Mouse (Mus musculus): ENCODE measurements around the gene Gm20721. TPM values are rescaled to one million over a fixed set of nuclear protein-coding genes. Genes with fewer than 3 reads are reported as not detected.
"Not testable (repeated sequence)": the region's sequence is repeated elsewhere in the genome, so short reads cannot be mapped to it uniquely, and the experiment has no call there.

Gene Gm20721
- polyA plus RNA-seq (2015; fragmentation: Nextera tagmentation; extraction: Ambion mirVana) = 6.7 and 7.5 TPM in 2 replicates

DNA sequence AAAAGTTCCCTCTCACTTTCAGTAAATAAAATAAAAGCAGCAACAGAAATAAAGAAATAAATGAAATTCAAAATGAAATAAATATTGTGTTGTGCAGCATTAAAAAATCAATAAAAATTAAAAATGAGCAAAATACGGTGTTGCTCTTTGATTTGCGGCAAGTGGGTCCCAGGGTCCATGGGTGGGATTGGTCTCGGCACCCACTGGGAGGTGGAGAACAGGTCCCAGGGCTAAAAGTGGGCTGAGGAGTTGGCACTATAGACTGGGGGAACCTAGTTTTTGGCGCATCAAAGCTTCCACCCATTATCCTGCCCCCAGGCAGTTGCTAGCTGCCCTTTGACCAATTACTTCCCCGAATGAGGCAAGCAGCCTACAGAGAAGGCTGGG, at the start of gene Gm20721:
Gene Gm20721 (minus strand): TSS at position 101 of the 387 bp plus-strand sequence.
- Histone ChIP-seq H3K4me1 (peaks cover 26% of the 10 kb centered on the region), H3K36me3 (peaks cover 29% of the 10 kb centered on the region), H3K27ac (replicated peaks) (no peak within 1 kb of the TSS), H3K9me3 (no peaks in the 10 kb centered on the region), H3K9ac (replicated peaks) (no peak within 1 kb of the TSS), H3K4me3 (no peak within 1 kb of the TSS), H3K4me2 (replicated peaks) (no peak within 1 kb of the TSS), H3K27me3 (no peaks in the 10 kb centered on the region)
- ATAC-seq (replicated peaks) = no peak
- 97% methylated on average over 5 of the region's 5 CpGs for WGBS

DNA sequence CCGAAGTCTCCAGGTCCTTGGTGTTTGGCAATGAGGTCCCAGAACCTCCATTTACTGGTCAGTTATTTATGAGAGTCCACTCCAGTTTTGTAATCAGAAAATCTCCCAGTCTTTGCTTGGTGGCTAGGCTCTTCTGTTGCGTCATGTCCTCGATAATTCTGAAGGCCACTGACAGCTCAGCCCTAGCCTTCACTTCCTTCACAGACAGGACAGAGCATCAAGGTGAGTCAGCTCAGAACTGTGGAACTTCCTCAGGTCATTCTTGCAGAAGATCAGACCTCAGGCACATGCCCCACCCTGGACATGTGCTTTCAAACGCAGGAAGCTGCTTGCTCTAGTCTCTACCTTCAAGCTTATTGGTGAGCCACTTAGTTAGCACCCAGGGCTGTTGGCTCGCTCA, 46.9 kb upstream of the Gm20721 start:
- no peak overlapping the region for H3K9ac ChIP-seq (replicated peaks)
- no peak for ATAC-seq (replicated peaks)
- H3K4me2 ChIP-seq (replicated peaks) = no peak overlapping the region
- no peaks in the 10 kb centered on the region for H3K36me3 ChIP-seq
- H3K4me1 ChIP-seq = no peaks in the 10 kb centered on the region
- H3K4me3 ChIP-seq = no peak overlapping the region
- no peaks in the 10 kb centered on the region for H3K27me3 ChIP-seq
- 86% methylated on average over 5 of the region's 5 CpGs for whole genome bisulfite sequencing
- H3K27ac ChIP-seq (replicated peaks) = no peak overlapping the region
- no peaks in the 10 kb centered on the region for H3K9me3 ChIP-seq

DNA sequence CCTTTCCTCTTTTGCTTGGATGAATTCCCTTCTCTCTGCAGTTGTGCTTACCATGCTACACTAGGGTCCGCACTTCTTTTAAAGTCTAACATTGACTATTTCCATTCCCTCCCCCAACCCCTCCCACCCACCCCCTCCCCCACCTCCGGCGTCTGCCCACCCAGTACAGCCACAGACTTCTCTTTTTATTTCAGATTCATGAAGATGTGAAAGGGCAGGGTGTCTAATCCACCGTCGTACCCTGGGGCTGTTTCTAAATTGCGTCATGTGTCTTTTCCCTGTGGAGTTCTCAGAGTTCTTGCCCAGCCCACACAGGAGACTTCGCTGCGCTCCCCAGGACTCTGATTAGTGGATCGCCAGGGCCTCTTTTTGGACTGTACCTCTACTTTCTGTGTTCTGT, 46.0 kb upstream of the Gm20721 start:
- H3K36me3 ChIP-seq = no peaks in the 10 kb centered on the region
- H3K4me1 ChIP-seq = no peaks in the 10 kb centered on the region
- no peak overlapping the region for H3K9ac ChIP-seq (replicated peaks)
- ATAC-seq (replicated peaks) = no peak
- H3K4me2 ChIP-seq (replicated peaks) = no peak overlapping the region
- H3K27me3 ChIP-seq = no peaks in the 10 kb centered on the region
- no peaks in the 10 kb centered on the region for H3K9me3 ChIP-seq
- no peak overlapping the region for H3K27ac ChIP-seq (replicated peaks)
- H3K4me3 ChIP-seq = no peak overlapping the region
- 52% methylated on average over 9 of the region's 9 CpGs for WGBS

DNA sequence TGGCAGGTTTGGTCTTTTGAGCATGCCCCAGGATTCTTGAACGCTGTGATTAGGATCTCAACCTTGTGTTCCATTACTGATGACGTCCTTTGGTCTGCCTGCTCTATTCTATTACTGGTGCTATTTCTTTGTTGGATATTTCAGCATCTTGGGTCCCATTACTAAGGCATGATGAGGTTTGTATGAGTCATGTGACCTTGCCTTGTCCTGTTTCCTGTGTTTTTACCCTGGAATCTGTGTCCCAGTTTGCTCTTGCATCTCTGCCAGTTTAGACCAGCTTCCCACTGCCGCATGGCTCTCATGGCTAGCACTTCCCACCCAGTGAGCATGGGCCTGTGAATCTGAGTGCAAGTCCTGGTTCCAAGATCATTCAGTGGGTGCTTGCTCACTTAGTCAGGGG, 45.4 kb upstream of the Gm20721 start:
- WGBS = 91% methylated on average over 3 of the region's 3 CpGs
- H3K9ac ChIP-seq (replicated peaks) = no peak overlapping the region
- no peaks in the 10 kb centered on the region for H3K36me3 ChIP-seq
- H3K27ac ChIP-seq (replicated peaks) = no peak overlapping the region
- no peak overlapping the region for H3K4me2 ChIP-seq (replicated peaks)
- no peaks in the 10 kb centered on the region for H3K27me3 ChIP-seq
- no peaks in the 10 kb centered on the region for H3K4me1 ChIP-seq
- ATAC-seq (replicated peaks) = no peak
- H3K4me3 ChIP-seq = no peak overlapping the region
- no peaks in the 10 kb centered on the region for H3K9me3 ChIP-seq

DNA sequence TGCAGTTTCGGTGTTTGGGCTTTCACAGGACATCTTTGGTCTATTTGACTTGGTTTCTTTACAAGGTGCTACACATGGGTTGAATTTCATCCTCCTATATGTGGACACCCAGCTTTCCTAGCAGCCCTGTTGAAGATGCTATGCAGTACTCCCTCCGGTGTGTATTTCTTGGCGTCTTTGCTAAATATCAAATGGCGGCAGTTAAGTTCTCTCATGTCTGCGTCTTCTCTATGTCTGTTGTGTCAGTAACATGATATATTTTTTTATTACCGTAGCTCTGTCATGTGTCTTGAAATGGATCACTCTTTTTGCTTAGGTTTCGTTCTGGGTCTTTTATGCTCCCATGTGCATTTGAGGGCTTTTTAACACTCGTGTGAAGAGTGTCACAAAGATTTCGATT, 34.5 kb upstream of the Gm20721 start:
- ATAC-seq (replicated peaks) = no peak
- WGBS = 92% methylated on average over 9 of the region's 9 CpGs
- Histone ChIP-seq H3K36me3 (no peaks in the 10 kb centered on the region), H3K4me2 (replicated peaks) (no peak overlapping the region), H3K9me3 (no peaks in the 10 kb centered on the region), H3K4me3 (no peak overlapping the region), H3K27ac (replicated peaks) (no peak overlapping the region), H3K27me3 (no peaks in the 10 kb centered on the region), H3K4me1 (no peaks in the 10 kb centered on the region), H3K9ac (replicated peaks) (no peak overlapping the region)

DNA sequence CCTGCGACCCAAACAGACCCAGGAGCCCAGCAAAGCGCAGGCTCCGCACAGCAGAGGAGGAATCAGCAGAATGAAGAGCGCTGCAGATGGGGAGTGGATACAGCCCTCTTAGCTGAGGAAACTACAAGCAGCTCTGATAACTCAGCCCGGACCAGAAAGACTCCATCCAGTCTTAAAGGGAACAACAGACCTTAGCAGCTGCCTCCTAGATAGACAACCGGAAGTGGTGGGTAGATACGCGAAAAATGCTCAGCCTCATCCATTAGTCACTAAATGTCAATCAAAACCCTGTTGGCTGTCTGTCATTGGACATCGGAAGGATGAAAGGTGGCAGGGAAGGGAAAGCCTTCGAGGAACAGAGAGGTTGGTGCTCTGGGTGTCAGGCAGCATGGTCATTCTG, 20.1 kb upstream of the Gm20721 start:
- Histone ChIP-seq H3K27ac (replicated peaks) (no peak overlapping the region), H3K4me1 (no peaks in the 10 kb centered on the region), H3K4me3 (no peak overlapping the region), H3K27me3 (no peaks in the 10 kb centered on the region), H3K36me3 (no peaks in the 10 kb centered on the region), H3K9me3 (no peaks in the 10 kb centered on the region), H3K9ac (replicated peaks) (no peak overlapping the region), H3K4me2 (replicated peaks) (no peak overlapping the region)
- 88% methylated on average over 10 of the region's 10 CpGs for WGBS
- no peak for ATAC-seq (replicated peaks)

DNA sequence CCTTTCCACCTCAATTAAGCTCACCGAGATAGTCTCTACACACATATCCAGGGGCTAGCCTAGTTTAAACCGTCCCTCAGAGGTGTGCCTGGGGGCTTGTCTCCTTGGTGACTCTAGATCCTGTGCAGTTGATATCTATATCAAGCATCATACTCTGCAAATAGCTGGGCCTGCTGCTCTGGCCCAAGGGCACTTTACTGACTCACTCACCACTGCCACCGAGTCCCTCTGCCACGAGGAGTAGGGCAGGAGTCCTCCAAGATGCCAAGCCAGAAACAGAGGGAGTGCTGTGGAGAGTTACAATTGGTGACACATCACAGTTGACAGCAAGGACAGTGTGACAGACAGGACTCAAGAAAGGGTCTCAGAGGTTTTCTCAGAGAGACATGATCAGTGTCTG, 13.1 kb upstream of the Gm20721 start:
- 88% methylated on average over 4 of the region's 4 CpGs for WGBS

DNA sequence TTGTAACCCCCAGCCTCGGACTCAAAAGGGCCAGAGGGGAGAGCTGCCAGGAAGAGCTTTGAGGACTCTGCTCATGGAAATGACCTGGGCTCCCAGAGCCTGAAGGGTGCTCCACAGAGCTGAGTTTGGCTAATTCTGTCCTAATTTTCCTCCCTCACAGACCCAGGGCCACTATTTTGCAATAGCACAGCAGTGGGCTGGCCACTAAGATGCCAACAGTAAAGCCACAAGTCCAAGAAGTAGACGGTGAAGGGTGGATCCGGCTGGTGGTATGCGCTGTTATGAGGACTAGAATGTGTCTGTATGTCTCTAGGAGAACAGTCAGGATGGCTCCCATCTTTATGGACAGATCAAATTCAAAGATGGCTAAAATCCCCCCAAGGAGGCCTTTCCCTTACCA, 12.0 kb upstream of the Gm20721 start:
- no peak for ATAC-seq (replicated peaks)
- Histone ChIP-seq H3K9me3 (no peaks in the 10 kb centered on the region), H3K27me3 (no peaks in the 10 kb centered on the region), H3K27ac (replicated peaks) (no peak overlapping the region), H3K4me2 (replicated peaks) (no peak overlapping the region), H3K9ac (replicated peaks) (no peak overlapping the region), H3K4me1 (no peaks in the 10 kb centered on the region), H3K36me3 (no peaks in the 10 kb centered on the region), H3K4me3 (no peak overlapping the region)
- WGBS = 93% methylated on average over 4 of the region's 4 CpGs

More for the DNA sequence above, 13.1 kb upstream of the Gm20721 start:
- no peaks in the 10 kb centered on the region for H3K4me1 ChIP-seq
- H3K36me3 ChIP-seq = no peaks in the 10 kb centered on the region
- no peak overlapping the region for H3K4me2 ChIP-seq (replicated peaks)
- H3K9me3 ChIP-seq = no peaks in the 10 kb centered on the region
- H3K9ac ChIP-seq (replicated peaks) = no peak overlapping the region
- no peak overlapping the region for H3K4me3 ChIP-seq
- no peak for ATAC-seq (replicated peaks)
- no peaks in the 10 kb centered on the region for H3K27me3 ChIP-seq
- no peak overlapping the region for H3K27ac ChIP-seq (replicated peaks)

DNA sequence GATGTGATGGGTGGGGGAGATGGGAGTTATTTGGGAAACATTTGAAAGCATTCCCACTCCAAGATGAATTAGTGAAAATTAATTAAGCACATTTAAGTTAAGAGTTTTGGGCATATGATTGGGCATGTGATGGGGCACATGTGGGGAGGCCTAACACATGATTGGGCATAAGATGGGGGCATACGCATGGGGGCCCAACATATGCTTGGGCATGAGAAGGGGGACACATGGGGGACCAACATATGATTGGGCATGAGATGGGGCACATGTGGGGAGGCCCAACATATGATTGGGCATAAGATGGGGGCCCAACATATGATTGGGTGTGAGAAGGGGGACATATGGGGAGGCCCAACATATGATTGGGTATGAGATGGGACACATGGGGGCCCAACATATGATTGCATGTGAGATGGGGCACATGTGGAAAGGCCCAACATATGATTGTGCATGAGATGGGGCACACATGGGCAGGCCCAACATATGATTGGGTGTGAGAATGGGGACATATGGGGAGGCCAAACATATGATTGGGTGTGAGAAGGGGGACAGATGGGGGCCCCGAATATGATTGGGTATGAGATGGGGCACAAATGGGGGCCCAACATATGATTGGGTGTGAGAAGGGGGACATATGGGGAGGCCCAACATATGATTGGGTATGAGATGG, 622 bp upstream of the Gm20721 start:
- peaks cover 26% of the 10 kb centered on the region for H3K4me1 ChIP-seq
- H3K27ac ChIP-seq (replicated peaks); H3K4me3 ChIP-seq; H3K27me3 ChIP-seq; H3K4me2 ChIP-seq (replicated peaks); ATAC-seq (replicated peaks); H3K9me3 ChIP-seq; H3K9ac ChIP-seq (replicated peaks): not testable (repeated sequence)
- H3K36me3 ChIP-seq = peaks cover 29% of the 10 kb centered on the region
- WGBS = 100% methylated on average over 2 of the region's 2 CpGs

DNA sequence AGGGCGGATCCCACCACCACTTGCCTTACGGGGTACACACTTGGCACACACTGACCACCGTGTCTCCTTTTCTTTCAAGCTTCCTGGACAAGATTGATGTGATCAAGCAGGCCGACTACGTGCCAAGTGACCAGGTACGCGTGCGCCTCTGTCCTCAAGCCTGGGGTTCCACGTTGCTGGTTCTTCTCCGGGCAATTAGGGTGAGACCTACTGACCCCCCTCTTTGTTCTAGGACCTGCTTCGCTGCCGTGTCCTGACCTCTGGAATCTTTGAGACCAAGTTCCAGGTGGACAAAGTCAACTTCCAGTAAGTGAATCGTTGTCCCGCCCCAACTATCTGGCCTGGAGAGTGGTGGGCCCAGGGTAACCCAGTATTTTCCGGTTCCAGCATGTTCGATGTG, 1.5 kb downstream of the Gm20721 start:
- 93% methylated on average over 16 of the region's 16 CpGs for WGBS

DNA sequence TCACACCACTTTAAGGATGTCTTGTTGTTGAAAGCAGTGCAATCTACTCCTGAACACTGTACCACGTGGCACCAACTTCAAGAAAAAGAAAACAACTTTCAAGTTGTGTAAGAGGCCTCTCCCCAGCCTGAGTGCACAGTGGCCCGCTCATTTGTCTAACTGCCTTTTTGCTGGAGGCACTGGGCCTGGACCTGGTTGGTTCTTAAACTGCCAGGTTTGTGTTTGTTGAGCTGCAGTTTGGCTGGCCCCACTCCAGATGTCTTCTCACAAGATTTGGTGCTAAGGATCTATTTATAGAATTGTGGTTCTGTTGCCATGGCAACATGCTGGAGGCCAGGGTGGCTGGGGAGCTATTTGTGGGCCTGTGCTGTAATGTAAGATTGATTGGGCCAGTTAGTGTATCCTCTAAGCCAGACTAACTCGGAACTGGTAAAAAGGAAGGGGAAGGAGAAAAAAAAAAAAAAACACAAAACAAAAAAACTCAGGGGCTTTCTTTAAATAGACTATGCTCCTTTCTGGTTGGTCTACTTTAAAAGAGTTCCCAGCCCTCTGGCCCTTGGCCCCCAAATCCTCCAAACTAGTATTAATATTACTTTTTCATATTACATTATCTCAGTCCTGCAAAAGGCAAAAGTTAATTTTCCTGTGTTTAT, 2.4 kb downstream of the Gm20721 start:
- 17% methylated on average over 3 of the region's 3 CpGs for WGBS

More for the DNA sequence above, 1.5 kb downstream of the Gm20721 start:
- ATAC-seq (replicated peaks) = no peak
- Histone ChIP-seq H3K36me3 (peaks cover 29% of the 10 kb centered on the region), H3K27me3 (no peaks in the 10 kb centered on the region), H3K9me3 (no peaks in the 10 kb centered on the region), H3K4me3 (no peak overlapping the region), H3K27ac (replicated peaks) (peak overlapping the region; percentile 46), H3K9ac (replicated peaks) (no peak overlapping the region), H3K4me2 (replicated peaks) (no peak overlapping the region), H3K4me1 (peaks cover 26% of the 10 kb centered on the region)

DNA sequence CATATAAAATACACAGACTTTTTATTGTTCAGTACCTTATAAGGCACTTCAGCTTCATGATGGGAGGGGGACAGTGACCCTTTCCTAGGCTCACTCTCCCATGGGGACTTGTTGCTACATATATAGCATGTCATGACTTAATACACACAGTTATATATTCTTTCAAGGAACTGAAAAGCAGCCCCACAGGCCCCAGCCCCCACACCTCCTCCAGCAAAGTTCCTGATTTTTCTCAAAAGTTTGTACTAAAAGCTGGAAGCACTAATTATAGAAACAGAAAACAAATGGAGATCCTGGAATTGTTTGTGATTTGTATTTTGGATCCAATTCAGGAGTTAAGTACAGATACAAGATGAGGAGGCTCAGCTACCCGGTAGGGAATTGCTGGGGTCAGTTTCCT, 2.9 kb downstream of the Gm20721 start:
- WGBS = 32% methylated on average over 1 of the region's 1 CpGs
- no peak for ATAC-seq (replicated peaks)
- H3K4me2 ChIP-seq (replicated peaks) = no peak overlapping the region; the same call in 1 of the 2 replicates
- no peak overlapping the region for H3K9ac ChIP-seq (replicated peaks)
- H3K27me3 ChIP-seq = no peaks in the 10 kb centered on the region
- peaks cover 33% of the 10 kb centered on the region for H3K4me1 ChIP-seq
- H3K9me3 ChIP-seq = no peaks in the 10 kb centered on the region
- H3K4me3 ChIP-seq = no peak overlapping the region
- peak overlapping the region; percentile 46 for H3K27ac ChIP-seq (replicated peaks)
- peaks cover 29% of the 10 kb centered on the region for H3K36me3 ChIP-seq

More for the DNA sequence above, 2.4 kb downstream of the Gm20721 start:
- no peaks in the 10 kb centered on the region for H3K9me3 ChIP-seq
- H3K4me3 ChIP-seq = no peak overlapping the region
- no peak overlapping the region; the same call in 1 of the 2 replicates for H3K4me2 ChIP-seq (replicated peaks)
- ATAC-seq (replicated peaks) = peak; percentile 82
- no peaks in the 10 kb centered on the region for H3K27me3 ChIP-seq
- H3K27ac ChIP-seq (replicated peaks) = peak overlapping the region; percentile 46
- H3K4me1 ChIP-seq = peaks cover 27% of the 10 kb centered on the region
- no peak overlapping the region for H3K9ac ChIP-seq (replicated peaks)
- peaks cover 29% of the 10 kb centered on the region for H3K36me3 ChIP-seq
